Mouse (Mus musculus) midbrain, embryonic 14.5 days (tissue): ENCODE measurements at regions not wholly inside any gene's neighbourhood (a gene's known extent, or its start where the extent isn't known, plus 50 kb on each side); places are given as distances from the start of the nearest gene placed in this dataset.
A peak's percentile ranks its signal among the peaks of the same experiment; 100 is the strongest.

Source experiments
- ATAC-seq: fragments of 200-750 bp; cut with Nextera tagmentation; 2 replicates; pipeline ENCODE4 v1.8.0; 2017; ENCODE audit warnings: moderate number of reproducible peaks, moderate library complexity; ENCODE audit not compliant: low FRiP score, low TSS enrichment
- DNase-seq: peaks from one replicate; pipeline ENCODE4 v3.0.0-alpha.2; 2015
- H3K27ac ChIP-seq: fragments of 300-500 bp; sonication (generic); replicated peaks from 2 replicates; pipeline ENCODE4 v1.5.1; 2014; ENCODE audit warnings: mild to moderate bottlenecking, low read depth, low read length, moderate library complexity
- H3K27me3 ChIP-seq: fragments of 300-500 bp; sonication (generic); 2 replicates; pipeline ENCODE4 v1.6.1; 2014; ENCODE audit warnings: low read length, control low read depth, mixed read lengths; ENCODE audit not compliant: control insufficient read depth, insufficient read depth
- H3K36me3 ChIP-seq: fragments of 300-500 bp; sonication (generic); 2 replicates; pipeline ENCODE4 v1.6.1; 2014; ENCODE audit warnings: low read length, control low read depth; ENCODE audit not compliant: control insufficient read depth, insufficient read depth
- H3K4me1 ChIP-seq: fragments of 300-500 bp; sonication (generic); 2 replicates; pipeline ENCODE4 v1.6.1; 2014; ENCODE audit warnings: mild to moderate bottlenecking, antibody characterized with exemption, low read length, control low read depth; ENCODE audit not compliant: control insufficient read depth, insufficient read depth
- H3K4me2 ChIP-seq: fragments of 300-500 bp; sonication (generic); 2 replicates; pipeline ENCODE4 v1.6.1; 2014; ENCODE audit warnings: mild to moderate bottlenecking, low read length, moderate library complexity
- H3K4me3 ChIP-seq: fragments of 300-500 bp; sonication (generic); replicated peaks from 2 replicates; pipeline ENCODE4 v1.5.1; 2014; ENCODE audit warnings: low read depth, low read length
- H3K9ac ChIP-seq: fragments of 300-500 bp; sonication (generic); replicated peaks from 2 replicates; pipeline ENCODE4 v1.6.1; 2014; ENCODE audit warnings: mild to moderate bottlenecking, low read length, moderate library complexity
- H3K9me3 ChIP-seq: fragments of 300-500 bp; sonication (generic); 2 replicates; pipeline ENCODE4 v1.6.1; 2016; ENCODE audit warnings: low read length, control low read depth, mixed read lengths; ENCODE audit not compliant: control insufficient read depth
- WGBS: fragments of 180-500 bp; shearing (Covaris S2); extraction: QIAGEN DNeasy Blood & Tissue Kit; methylation state at CpG from one replicate; pipeline ENCODE4 v1.1.7; 2014; 5-methylcytosine and 5-hydroxymethylcytosine counted together

DNA sequence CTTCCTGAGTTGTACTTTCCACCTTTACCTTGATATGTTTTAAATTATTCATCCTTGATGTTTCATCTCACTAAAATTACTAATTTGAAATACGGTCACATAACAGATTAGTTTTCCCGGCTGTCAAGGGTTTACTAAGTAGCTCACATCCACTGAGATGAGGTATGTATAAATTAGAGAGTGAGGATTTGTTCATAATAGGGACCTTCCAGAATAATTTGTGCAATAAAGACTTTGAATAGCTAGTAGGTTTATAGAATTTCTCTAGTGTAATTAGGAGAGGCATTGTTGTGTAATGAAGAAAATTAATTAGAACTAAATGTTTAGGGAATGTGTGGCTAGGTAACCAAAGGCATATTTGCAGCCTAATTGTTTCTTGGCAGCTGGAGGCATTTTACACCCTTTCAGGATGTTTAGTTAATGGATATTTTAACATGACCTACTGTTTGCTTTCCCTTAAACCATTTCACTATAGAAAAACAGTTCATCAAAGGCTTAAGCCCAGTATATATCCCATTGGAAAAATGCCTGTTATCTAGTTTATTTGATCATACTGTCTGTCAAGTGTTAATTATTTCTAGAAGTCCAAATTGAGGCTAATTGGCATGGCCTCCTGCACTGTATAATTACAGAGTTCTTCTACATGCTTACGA lies 70.8 kb downstream of the Mat2b start:
- DNase-seq (peak; percentile 9), ATAC-seq (no peak)
- no peaks in the 10 kb centered on the region for H3K27me3 ChIP-seq
- H3K4me2 ChIP-seq = no peak overlapping the region
- no peaks in the 10 kb centered on the region for H3K9me3 ChIP-seq
- 75% methylated on average over 3 of the region's 3 CpGs for WGBS
- H3K36me3 ChIP-seq = no peaks in the 10 kb centered on the region
- no peak overlapping the region for H3K27ac ChIP-seq
- no peaks in the 10 kb centered on the region for H3K4me1 ChIP-seq
- no peak overlapping the region for H3K4me3 ChIP-seq
- no peak overlapping the region for H3K9ac ChIP-seq

DNA sequence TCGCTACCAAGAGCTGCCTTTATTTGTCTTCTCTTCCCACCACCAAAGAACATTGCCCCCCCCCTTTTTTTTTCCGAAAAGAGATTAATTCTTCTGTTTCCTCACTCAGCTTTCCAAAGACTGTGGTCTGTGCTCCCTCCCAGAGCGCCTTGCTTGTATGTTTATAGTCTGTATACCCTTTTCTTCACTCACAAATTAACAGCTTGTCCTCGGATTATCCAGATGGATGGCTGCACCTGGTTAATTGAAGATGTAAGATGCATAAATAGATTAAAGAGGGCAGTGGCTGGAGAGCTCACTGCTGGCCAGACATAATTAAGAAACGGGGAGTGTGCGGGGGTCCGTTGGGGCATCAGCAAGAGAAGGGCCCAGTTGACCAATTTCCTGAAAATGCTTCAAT lies 75.0 kb downstream of the Mat2b start:
- no peaks in the 10 kb centered on the region for H3K4me1 ChIP-seq
- H3K9ac ChIP-seq = no peak overlapping the region
- no peak overlapping the region for H3K4me2 ChIP-seq
- no peaks in the 10 kb centered on the region for H3K36me3 ChIP-seq
- H3K4me3 ChIP-seq = no peak overlapping the region
- 52% methylated on average over 7 of the region's 7 CpGs for WGBS
- H3K9me3 ChIP-seq = no peaks in the 10 kb centered on the region
- H3K27me3 ChIP-seq = no peaks in the 10 kb centered on the region
- no peak overlapping the region for H3K27ac ChIP-seq
- no peak for ATAC-seq
- DNase-seq = no peak

DNA sequence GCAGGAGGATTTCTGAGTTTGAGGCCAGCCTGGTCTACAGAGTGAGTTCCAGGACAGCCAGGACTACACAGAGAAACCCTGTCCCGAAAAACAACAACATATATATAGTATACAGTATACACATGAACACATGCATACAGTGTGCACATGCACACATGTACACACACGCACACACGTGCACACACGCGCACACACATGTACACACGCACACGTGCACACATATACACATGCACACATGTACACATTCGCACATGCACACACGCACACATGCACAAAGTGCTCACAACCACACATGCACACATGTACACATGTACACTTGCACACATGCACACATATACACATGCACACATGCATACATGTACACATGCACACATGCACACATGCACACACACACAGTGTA lies 92.0 kb downstream of the Mat2b start:
- Histone ChIP-seq H3K27ac (no peak overlapping the region), H3K9ac (no peak overlapping the region), H3K4me1 (peaks cover 17% of the 10 kb centered on the region), H3K4me3 (no peak overlapping the region), H3K27me3 (no peaks in the 10 kb centered on the region), H3K9me3 (no peaks in the 10 kb centered on the region), H3K4me2 (no peak overlapping the region), H3K36me3 (no peaks in the 10 kb centered on the region)
- no peak for ATAC-seq
- no peak for DNase-seq
- 94% methylated on average over 9 of the region's 9 CpGs for WGBS

DNA sequence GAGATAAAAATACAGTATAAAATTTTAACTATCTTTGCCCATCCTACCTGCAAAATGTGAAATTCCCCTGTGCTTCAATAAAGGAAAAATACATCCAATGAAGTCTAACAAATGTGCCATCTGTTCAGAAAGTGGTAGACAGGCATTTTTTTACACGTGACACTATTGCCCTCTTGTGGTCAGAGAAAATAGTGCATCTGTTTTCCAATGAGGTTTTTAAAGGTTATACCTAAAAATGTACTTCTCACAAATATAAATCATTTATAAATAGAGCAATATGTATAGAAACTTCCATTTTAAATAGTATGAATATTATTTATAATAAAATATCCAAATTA lies 93.5 kb downstream of the Mat2b start:
- H3K27ac ChIP-seq = no peak overlapping the region
- no peaks in the 10 kb centered on the region for H3K9me3 ChIP-seq
- no peaks in the 10 kb centered on the region for H3K27me3 ChIP-seq
- H3K4me3 ChIP-seq = no peak overlapping the region
- peak; percentile 31; the same call in 1 of the 2 replicates for ATAC-seq
- peaks cover 17% of the 10 kb centered on the region for H3K4me1 ChIP-seq
- 0% methylated on average over 1 of the region's 1 CpGs for WGBS
- H3K4me2 ChIP-seq = no peak overlapping the region
- no peaks in the 10 kb centered on the region for H3K36me3 ChIP-seq
- DNase-seq = peak; percentile 87
- H3K9ac ChIP-seq = no peak overlapping the region

DNA sequence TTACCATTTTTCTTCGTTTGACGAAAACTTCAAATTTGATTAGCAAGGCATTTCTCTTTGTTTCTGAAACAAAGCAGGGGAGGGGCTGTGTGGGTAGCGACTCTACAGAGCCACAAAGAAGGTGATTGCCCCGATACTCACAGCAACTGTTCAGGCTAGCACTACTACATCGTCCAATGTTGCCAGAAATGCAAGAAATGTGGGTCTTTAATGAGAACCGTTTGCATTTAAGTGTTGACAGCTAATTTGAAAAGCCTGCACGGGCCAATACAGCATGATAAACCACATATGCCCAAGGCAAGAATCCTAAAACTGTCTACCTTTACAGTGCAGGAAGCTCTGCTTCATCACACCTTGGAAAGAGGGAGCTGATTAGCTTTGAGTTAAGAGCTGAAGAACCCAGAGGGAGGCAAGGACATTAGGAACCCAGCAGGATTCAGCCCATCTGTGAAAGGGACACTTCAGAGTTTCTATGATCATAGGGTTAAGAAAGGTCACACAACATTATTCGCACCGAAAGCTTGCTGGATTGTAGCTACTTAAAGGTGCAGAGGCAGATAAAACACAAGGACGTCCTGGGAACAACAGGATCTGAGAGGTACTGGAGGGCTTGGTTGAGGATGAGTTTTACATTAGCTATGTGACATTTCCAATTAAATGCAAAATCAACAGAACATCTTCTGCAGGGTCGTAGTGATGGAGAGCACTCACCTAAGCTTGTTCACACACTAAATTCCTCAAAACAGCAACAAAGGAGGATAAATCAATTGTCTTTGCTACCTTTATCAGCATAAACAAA lies 94.0 kb downstream of the Mat2b start:
- peaks cover 17% of the 10 kb centered on the region for H3K4me1 ChIP-seq
- H3K27me3 ChIP-seq = no peaks in the 10 kb centered on the region
- no peaks in the 10 kb centered on the region for H3K9me3 ChIP-seq
- DNase-seq (peak; percentile 33), ATAC-seq (0 out of 2 replicates have a peak, but pooled peaks have one; percentile 17)
- no peak overlapping the region for H3K4me3 ChIP-seq
- H3K27ac ChIP-seq = peak overlapping the region; percentile 1; the same call in 1 of the 2 replicates
- no peaks in the 10 kb centered on the region for H3K36me3 ChIP-seq
- H3K9ac ChIP-seq = no peak overlapping the region
- peak overlapping the region; percentile 27 for H3K4me2 ChIP-seq
- 21% methylated on average over 11 of the region's 11 CpGs for WGBS

DNA sequence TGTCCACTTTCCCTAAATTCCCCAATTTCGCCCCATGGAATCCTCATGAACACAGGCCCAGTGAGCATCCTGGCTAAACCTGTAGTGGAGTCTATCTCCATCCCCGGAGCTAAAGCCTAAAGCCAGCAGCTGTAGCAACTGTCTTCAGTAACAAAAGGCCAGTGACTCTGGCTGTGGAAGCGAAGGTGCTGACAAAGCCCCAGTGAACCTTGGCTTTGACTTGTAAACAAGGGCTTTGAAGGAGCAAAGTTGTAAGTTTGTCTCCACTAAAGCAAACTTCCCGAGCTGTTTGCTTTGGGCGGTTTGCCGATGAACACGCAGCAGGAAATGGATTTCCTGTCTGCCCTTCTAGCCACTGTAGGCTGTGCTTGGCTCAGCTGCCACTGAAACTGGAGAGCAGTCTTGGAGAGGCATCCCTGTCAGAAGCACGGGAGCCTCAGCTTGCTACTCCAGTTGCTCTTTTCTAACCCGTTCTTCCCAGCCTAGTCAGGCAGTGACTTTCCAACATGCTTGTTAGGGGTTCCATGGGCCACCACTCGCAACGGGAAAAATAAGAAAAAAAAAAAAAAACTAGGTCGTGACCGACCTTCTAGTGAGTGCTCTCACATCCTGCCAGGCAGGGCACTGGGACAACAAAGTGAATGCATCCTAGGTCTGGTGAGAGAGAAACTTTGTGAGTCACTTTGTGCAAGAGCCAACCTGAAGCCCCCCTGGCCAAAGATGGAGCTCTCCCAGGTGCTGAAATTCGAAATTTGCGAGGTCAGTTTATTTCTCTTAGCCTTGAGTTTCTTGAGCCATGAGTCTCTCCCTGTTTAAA lies 94.8 kb downstream of the Mat2b start:
- Histone ChIP-seq H3K27me3 (no peaks in the 10 kb centered on the region), H3K27ac (0 out of 2 replicates have a peak overlapping the region, but pooled peaks have one; percentile 37)

DNA sequence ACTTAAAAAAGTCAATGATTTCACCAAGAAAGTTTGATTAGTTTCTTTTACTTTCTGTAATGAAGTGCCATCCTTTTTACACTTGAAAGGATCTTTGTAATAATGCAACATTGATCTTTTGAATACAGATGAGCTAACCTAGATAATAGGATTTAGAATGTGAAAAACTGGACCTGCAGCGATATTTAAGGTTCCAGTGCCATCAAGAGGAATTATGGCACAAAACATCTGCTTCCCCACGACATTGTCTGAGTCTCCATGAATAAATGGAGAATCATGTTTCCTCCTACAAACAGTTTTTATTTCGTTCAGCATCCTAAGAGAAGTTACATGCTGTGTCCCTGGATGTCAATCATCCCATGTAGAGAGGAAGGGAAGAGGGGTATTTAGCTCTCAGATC lies 98.7 kb downstream of the Mat2b start:
- no peak overlapping the region for H3K4me2 ChIP-seq
- H3K4me1 ChIP-seq = peaks cover 16% of the 10 kb centered on the region
- DNase-seq (peak; percentile 80), ATAC-seq (no peak)
- no peaks in the 10 kb centered on the region for H3K36me3 ChIP-seq
- no peak overlapping the region for H3K9ac ChIP-seq
- H3K27me3 ChIP-seq = no peaks in the 10 kb centered on the region
- H3K4me3 ChIP-seq = no peak overlapping the region
- no peak overlapping the region for H3K27ac ChIP-seq
- 10% methylated on average over 3 of the region's 3 CpGs for WGBS
- H3K9me3 ChIP-seq = no peaks in the 10 kb centered on the region

More for the DNA sequence above, 94.8 kb downstream of the Mat2b start:
- H3K9ac ChIP-seq = no peak overlapping the region
- DNase-seq (peak; percentile 54), ATAC-seq (no peak)
- no peak overlapping the region for H3K4me3 ChIP-seq
- H3K9me3 ChIP-seq = no peaks in the 10 kb centered on the region
- 10% methylated on average over 15 of the region's 15 CpGs for WGBS
- H3K4me2 ChIP-seq = peak overlapping the region; percentile 27
- H3K36me3 ChIP-seq = no peaks in the 10 kb centered on the region
- peaks cover 17% of the 10 kb centered on the region for H3K4me1 ChIP-seq

DNA sequence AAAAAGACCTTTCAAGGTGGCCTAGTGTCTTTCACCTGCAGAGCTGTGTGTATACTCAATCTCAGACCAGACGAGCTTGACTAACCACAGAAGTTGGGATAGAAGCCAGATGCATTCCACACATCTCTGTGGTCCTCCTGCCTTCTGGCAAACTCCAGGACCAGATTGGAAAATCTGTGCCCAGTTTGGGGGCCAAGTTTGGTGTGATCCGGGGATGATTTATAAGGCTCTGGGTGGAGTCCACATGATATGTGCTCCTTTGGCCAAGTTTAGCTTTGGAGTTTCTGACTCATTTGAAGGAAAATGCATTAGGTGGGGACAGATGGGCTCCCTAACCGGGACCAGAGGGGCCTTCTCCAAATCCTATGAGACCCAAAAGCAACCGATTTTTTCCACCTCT lies 102.9 kb downstream of the Mat2b start:
- Histone ChIP-seq H3K4me2 (no peak overlapping the region), H3K4me3 (no peak overlapping the region), H3K27ac (no peak overlapping the region), H3K27me3 (no peaks in the 10 kb centered on the region), H3K9me3 (no peaks in the 10 kb centered on the region), H3K36me3 (no peaks in the 10 kb centered on the region), H3K4me1 (no peaks in the 10 kb centered on the region), H3K9ac (no peak overlapping the region)
- ATAC-seq = no peak
- no peak for DNase-seq
- 90% methylated on average over 4 of the region's 4 CpGs for WGBS
